Mouse (Mus musculus): ENCODE measurements around the gene Cd3g.

Gene Cd3g

GRCm38 (mm10) chr9:44980242-44980641, at the start of gene Cd3g:
TSS of gene Cd3g (minus strand) at chr9:44980431.
- no peak for DNase-seq

- no peak for DNase-seq
Observed at GRCm38 (mm10) chr9:45027376-45027775, 47.1 kb upstream of the Cd3g start.

GRCm38 (mm10) chr9:45024187-45024586, 44.0 kb upstream of the Cd3g start:
- no peak for DNase-seq

- DNase-seq, result no peak
Observed at GRCm38 (mm10) chr9:45023638-45024037, 43.4 kb upstream of the Cd3g start.

- DNase-seq, result peak; percentile 28
Observed at GRCm38 (mm10) chr9:45022800-45023199, 42.6 kb upstream of the Cd3g start.

GRCm38 (mm10) chr9:45018031-45018430, 37.8 kb upstream of the Cd3g start:
- peak; percentile 6 for DNase-seq

GRCm38 (mm10) chr9:45015841-45016240, 35.6 kb upstream of the Cd3g start:
- no peak for DNase-seq

- DNase-seq, result no peak
Observed at GRCm38 (mm10) chr9:45014879-45015278, 34.6 kb upstream of the Cd3g start.

GRCm38 (mm10) chr9:45011291-45011690, 31.1 kb upstream of the Cd3g start:
- DNase-seq, result no peak

- no peak for DNase-seq
Observed at GRCm38 (mm10) chr9:45010461-45010860, 30.2 kb upstream of the Cd3g start.

GRCm38 (mm10) chr9:45009180-45010078, 29.2 kb upstream of the Cd3g start, which contains the start of gene Cd3e:
TSS of gene Cd3e (minus strand) at chr9:45009627.
- DNase-seq, result no peak

GRCm38 (mm10) chr9:45008342-45008741, 28.1 kb upstream of the Cd3g start:
- no peak for DNase-seq

- DNase-seq, result no peak
Observed at GRCm38 (mm10) chr9:45007404-45007803, 27.2 kb upstream of the Cd3g start.

- DNase-seq, result no peak
Observed at GRCm38 (mm10) chr9:45000249-45000648, 20.0 kb upstream of the Cd3g start.

GRCm38 (mm10) chr9:44999776-45000175, 19.5 kb upstream of the Cd3g start:
- no peak for DNase-seq

- no peak for DNase-seq
Observed at GRCm38 (mm10) chr9:44999171-44999570, 18.9 kb upstream of the Cd3g start.

GRCm38 (mm10) chr9:44998138-44998537, 17.9 kb upstream of the Cd3g start:
- no peak for DNase-seq

- no peak for DNase-seq
Observed at GRCm38 (mm10) chr9:44996590-44996989, 16.4 kb upstream of the Cd3g start.

- no peak for DNase-seq
Observed at GRCm38 (mm10) chr9:44994962-44995361, 14.7 kb upstream of the Cd3g start.

GRCm38 (mm10) chr9:44993268-44993667, 13.0 kb upstream of the Cd3g start:
- DNase-seq, result no peak

- DNase-seq, result no peak
Observed at GRCm38 (mm10) chr9:44992271-44992670, 12.0 kb upstream of the Cd3g start.

- DNase-seq, result no peak
Observed at GRCm38 (mm10) chr9:44991821-44992220, 11.6 kb upstream of the Cd3g start.

GRCm38 (mm10) chr9:44986976-44987375, 6.7 kb upstream of the Cd3g start:
- DNase-seq, result no peak

- no peak for DNase-seq
Observed at GRCm38 (mm10) chr9:44986242-44986781, 6.1 kb upstream of the Cd3g start.
